Mouse (Mus musculus) kidney, postnatal 4 days (tissue): ENCODE results near the gene Gdf15.
A peak's percentile ranks its signal among the peaks of the same experiment; 100 is the strongest.

Experiments
- DNase-seq, 2 experiments: peaks; one replicate each; pipeline ENCODE4 v3.0.0; 2021; ENCODE audit warnings: mixed read lengths in 2 of 2

Gdf15 gene

GRCm38 (mm10) chr8:70656193-70656790 lies 24.0 kb upstream of the Gdf15 start:
- no peak for DNase-seq

GRCm38 (mm10) chr8:70655469-70655868 lies 23.2 kb upstream of the Gdf15 start:
- DNase-seq = no peak

- no peak for DNase-seq
These were observed 21.9 kb upstream of the Gdf15 start for GRCm38 (mm10) chr8:70654121-70654520.

GRCm38 (mm10) chr8:70653226-70653625 lies 21.0 kb upstream of the Gdf15 start:
- peak; percentile 78 to 83 for DNase-seq

GRCm38 (mm10) chr8:70650351-70650750 lies 18.1 kb upstream of the Gdf15 start:
- no peak for DNase-seq

- DNase-seq = peak; percentile 82 to 89
These were observed 17.1 kb upstream of the Gdf15 start for GRCm38 (mm10) chr8:70649324-70649723.

- DNase-seq = no peak
These were observed 16.7 kb upstream of the Gdf15 start for GRCm38 (mm10) chr8:70648921-70649320.

- no peak for DNase-seq
These were observed 15.8 kb upstream of the Gdf15 start for GRCm38 (mm10) chr8:70648164-70648442.

GRCm38 (mm10) chr8:70647343-70648163 lies 15.3 kb upstream of the Gdf15 start:
- peak; percentile 70 to 82 for DNase-seq

GRCm38 (mm10) chr8:70646775-70647174 lies 14.5 kb upstream of the Gdf15 start:
- DNase-seq = no peak

- no peak for DNase-seq
These were observed 14.1 kb upstream of the Gdf15 start for GRCm38 (mm10) chr8:70646369-70646768.

- DNase-seq = peak; percentile 61 to 69
These were observed 13.4 kb upstream of the Gdf15 start for GRCm38 (mm10) chr8:70645501-70646224.

GRCm38 (mm10) chr8:70644065-70644464 lies 11.8 kb upstream of the Gdf15 start:
- DNase-seq = peak; percentile 59 to 73

GRCm38 (mm10) chr8:70643019-70643418 lies 10.8 kb upstream of the Gdf15 start:
- DNase-seq = no peak

- no peak for DNase-seq
These were observed 6.5 kb upstream of the Gdf15 start for GRCm38 (mm10) chr8:70638752-70639151.

GRCm38 (mm10) chr8:70636838-70637237 lies 4.6 kb upstream of the Gdf15 start:
- DNase-seq = peak; percentile 34 to 62

- DNase-seq = peak in 1 of 2 experiments; percentile 47
These were observed 3.3 kb upstream of the Gdf15 start for GRCm38 (mm10) chr8:70635527-70635926.

GRCm38 (mm10) chr8:70634066-70634465 lies 1.8 kb upstream of the Gdf15 start:
- peak; percentile 77 to 85 for DNase-seq

- DNase-seq = peak; percentile 63 to 79
These were observed 820 bp downstream of the Gdf15 start for GRCm38 (mm10) chr8:70631436-70631835.

- peak; percentile 78 to 88 for DNase-seq
These were observed 1.5 kb downstream of the Gdf15 start for GRCm38 (mm10) chr8:70630532-70631381.

GRCm38 (mm10) chr8:70629574-70630531 lies 2.4 kb downstream of the Gdf15 start:
- DNase-seq = peak; percentile 87 to 93
